Mouse (Mus musculus) left cerebral cortex, postnatal 36 days (tissue): Measurements from ENCODE around the gene Igf1r. TPM values are rescaled to one million over a fixed set of nuclear protein-coding genes. Genes with fewer than 3 reads are reported as not detected.

Experiments used
- DNase-seq, 2 experiments: peaks; one replicate each; pipeline ENCODE4 v3.0.0; 2021 to 2022; ENCODE audit warnings: low spot score in 2 of 2, mixed read lengths in 1 of 2
- intact Hi-C: fragments of 180-260 bp; cut with DNase I; formaldehyde crosslinking; loops from one replicate; pipeline ENCODE4 v1.15.1; 2025
- total RNA-seq, 2 experiments: library from RNA; stranded (reverse); gene quantifications; 2 replicates each; pipeline ENCODE4 v1.2.3; 2021

The Igf1r gene
- total RNA-seq, 2 experiments from 2014 or later: 38.4 to 62.0 TPM

DNA sequence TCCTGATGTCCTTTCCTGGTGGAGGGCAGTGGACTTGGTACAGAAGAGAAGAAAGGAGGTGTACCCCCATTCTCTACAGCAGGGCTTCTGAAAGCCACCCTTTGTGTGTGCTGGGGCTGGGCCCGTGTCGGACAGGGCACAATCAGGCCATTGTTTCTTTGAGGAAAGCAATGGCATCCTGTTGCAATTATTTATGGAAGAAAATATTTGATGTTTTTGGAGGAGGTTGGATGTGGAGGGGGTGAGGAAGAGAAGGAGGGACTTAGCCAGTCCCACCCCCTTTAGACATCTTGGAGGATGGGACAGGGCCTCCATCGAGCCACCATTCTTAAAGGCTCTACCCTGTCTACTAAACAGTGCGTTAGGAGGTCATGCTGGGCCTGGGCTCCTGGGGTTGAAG, 142.9 kb downstream of the Igf1r start:
- intact Hi-C loops: loop anchor here (5.0 kb wide), 1 partner anchor 43 kb away; no protein-coding TSS in a partner anchor

DNA sequence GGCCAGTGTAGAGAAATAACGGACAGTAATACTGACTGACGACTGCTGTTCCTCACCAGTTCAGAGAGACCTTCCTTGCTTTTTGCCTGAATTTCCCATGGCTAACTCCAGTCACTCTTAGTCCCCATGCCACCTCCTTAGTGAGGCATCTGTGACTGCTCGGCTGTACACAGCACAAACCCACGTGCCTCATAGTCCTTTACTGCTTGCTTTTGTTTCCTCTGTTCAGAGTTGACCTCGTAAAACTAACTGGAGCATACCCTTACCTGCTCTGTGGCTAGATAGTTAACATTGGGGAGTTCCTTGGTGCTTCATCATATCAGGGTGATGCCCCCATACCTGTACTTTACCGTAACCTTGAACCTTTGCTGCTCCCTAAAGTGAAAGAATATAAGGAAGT, 143.8 kb downstream of the Igf1r start:
- intact Hi-C loops: loop anchor here (5.0 kb wide), 1 partner anchor 44 kb away; no protein-coding TSS in a partner anchor
- no peak for DNase-seq

More for the DNA sequence above, 142.9 kb downstream of the Igf1r start:
- no peak for DNase-seq

DNA sequence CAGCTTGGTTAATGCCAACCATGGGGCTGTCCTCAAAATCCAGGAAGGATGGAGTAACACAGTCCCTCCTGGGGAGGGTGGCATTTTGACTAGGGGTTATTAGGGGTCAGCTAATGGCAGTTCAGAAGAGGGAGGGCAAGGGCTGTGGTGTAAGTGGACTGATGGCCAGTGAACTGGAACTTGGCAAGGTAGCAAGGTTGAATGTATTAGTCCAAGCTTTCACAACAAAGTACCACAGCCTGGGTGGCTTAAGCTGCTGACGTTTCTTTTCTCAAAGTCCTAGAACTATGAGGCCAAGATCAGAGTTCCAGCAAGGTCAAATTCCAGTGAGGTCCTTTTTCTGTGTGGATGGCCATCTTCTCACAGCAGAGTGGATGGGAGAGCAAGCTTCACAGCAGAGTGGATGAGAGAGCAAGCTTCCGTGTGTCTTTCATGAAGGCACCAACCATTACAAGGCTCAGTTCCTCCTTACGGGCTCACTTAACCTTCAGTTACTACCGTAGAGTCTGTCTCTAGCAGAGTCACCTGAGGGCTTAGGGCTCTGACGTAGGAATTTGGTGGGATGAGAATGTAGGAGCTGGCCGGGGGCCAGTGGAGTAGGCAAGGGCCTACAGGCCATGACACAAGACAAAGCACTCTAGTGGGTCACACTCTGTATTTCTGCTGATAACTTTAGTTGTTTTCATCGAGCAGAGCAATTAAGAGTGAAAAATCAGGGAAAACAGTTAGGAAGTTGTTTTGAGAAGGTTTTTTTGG, 144.6 kb downstream of the Igf1r start:
- intact Hi-C loops: loop anchor here (5.0 kb wide), 1 partner anchor 45 kb away; no protein-coding TSS in a partner anchor

DNA sequence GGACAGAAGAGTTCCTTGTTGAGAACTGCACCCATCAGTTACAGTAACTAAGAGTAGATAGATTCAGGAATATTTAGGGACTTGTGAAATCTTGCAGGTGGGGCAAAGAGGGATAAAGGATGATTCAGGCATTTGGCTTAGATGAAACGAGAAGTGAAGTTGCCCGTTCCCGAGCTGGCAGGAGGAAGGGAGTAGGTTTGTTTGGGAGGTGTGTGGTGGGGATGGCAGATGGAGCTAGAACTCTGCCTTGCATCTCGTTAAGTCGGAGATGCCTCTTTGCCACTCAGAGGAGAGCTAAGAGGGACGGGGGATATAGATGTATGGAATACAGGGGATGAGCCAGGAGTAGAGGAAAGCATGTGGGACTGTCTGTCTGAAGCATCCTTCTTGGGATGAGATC, 145.5 kb downstream of the Igf1r start:
- peak; percentile 57 to 76 for DNase-seq
- intact Hi-C loops: loop anchor here (5.0 kb wide), 1 partner anchor 46 kb away; no protein-coding TSS in a partner anchor

More for the DNA sequence above, 144.6 kb downstream of the Igf1r start:
- DNase-seq: no peak

DNA sequence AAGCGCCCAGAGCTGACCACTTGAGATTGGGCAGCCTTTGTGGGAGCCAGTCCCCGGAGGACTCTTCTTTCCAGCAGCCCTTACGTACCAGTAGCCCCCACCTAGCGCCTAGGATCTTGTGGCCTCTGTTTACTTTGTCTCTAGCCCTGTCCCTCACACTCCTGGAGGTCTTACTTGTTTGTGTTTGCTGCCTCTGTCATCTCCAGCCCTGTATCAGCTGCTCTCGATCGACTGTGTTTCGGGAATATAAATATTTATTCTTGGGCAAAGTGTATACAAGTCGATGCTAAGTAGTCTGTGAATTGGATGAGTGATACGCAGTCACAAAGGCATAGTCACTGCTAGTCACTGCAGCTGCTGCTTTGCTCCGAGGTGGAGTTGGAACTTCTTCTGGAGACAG, 147.8 kb downstream of the Igf1r start:
- intact Hi-C loops: no loop called here
- DNase-seq: no peak

DNA sequence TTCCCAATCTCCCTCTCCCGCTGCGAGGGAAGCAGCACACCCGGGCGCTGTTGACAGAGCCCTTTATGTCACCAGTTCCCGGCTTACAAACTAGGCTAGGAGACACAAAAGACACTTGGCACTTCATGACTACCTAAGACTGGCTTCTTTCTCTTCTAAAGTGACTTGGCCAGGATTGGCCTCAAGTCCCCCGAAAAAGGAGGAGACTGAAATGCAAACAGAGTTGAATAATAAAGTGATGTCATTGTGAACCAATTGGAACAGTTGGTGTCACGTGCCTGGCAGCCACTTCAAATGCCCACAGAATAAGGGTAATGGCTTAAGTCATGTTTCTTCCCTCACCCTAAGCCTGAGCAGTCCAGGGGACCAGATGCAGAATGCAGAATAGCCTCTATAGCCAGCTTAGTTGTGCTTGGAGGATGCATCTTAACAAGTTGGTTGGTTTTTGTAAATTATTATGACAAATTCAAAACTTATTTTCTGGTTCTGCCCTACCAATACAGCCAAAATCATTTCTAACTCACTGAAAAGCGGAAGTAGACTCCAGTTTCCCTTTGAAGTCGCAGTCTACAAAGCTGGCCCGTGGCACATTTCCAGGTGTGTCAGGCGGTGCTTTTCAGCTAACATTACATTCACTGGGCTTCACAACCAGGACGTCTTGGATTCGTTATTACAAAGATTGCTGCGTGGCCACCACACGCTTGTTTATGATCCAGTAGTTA, 150.0 kb downstream of the Igf1r start:
- DNase-seq: no peak
- intact Hi-C loops: no loop called here

DNA sequence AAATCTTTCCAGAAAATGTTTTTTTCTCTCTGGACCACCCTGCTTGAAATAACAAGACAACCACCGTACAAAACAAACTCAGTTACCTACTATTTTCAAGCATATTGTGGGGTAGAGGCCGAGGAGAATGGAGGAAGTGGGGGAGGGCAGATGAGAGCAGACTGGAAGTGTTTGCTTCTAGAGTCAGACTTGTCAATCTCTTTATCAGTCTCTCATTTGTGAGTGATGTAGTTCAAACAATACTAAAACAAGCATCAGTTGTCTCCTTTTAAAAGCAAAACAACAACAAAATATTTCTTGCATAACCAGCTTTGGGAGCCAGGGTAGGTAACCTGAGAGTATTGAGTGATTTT, 150.5 kb downstream of the Igf1r start:
- intact Hi-C loops: no loop called here
- no peak for DNase-seq

DNA sequence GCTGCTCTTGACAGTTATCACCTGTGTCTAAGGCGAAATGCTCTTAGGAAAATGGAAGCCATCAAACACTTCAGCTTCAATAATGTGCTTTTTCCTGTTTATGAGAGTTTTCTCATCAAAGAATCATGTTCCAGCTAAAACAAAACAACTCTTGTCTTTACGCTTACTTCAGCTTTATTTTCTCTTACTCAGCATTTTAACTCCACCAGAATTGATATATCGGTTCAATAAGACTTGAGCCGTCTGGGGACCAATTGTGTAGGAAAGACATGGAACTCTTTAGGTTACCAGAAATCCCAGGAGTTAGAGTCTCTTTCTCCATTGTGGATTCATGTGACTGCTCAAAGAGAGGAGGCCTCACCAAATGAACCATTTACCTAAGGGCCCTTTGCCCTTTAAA, 158.9 kb downstream of the Igf1r start:
- intact Hi-C loops: no loop called here
- no peak for DNase-seq

DNA sequence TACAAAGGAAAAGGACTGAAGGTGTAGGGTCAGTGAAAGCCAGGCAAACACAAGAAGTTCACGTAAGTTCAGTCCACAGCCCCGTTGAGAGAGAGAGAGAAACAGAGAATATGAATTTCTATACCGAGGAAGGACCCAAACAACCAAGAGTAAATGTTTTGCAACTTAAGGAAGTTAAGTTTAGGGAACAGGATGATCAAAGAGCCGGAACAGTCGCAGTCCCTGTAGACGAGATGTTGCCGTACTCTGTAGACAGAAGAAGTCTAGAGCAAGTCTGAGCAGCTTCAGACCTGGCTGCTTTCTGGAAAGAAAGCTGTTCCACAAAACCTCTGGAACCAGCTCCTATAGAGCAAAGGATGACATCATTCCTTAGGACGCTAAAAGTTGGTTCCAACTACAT, 160.0 kb downstream of the Igf1r start:
- DNase-seq: no peak
- intact Hi-C loops: no loop called here

DNA sequence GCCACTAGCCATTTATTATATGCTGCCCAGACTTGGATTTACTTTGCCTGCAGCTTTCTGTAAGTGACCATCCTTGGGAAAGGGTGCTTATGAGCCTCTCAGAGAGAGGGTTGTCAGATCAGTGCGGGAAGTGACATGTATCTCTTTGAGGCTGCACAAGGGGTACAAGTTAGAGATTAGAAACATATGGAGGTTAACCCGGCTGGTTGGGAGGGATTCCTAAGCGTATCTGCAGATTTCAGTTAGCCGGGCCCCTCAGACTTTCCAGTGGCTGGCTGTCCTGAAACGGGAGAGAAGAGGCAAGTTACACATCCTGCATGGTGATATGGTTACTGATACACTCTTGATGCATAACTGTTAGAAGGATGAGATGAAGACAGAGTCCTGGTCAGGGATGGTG, 161.7 kb downstream of the Igf1r start:
- DNase-seq: no peak
- intact Hi-C loops: no loop called here

DNA sequence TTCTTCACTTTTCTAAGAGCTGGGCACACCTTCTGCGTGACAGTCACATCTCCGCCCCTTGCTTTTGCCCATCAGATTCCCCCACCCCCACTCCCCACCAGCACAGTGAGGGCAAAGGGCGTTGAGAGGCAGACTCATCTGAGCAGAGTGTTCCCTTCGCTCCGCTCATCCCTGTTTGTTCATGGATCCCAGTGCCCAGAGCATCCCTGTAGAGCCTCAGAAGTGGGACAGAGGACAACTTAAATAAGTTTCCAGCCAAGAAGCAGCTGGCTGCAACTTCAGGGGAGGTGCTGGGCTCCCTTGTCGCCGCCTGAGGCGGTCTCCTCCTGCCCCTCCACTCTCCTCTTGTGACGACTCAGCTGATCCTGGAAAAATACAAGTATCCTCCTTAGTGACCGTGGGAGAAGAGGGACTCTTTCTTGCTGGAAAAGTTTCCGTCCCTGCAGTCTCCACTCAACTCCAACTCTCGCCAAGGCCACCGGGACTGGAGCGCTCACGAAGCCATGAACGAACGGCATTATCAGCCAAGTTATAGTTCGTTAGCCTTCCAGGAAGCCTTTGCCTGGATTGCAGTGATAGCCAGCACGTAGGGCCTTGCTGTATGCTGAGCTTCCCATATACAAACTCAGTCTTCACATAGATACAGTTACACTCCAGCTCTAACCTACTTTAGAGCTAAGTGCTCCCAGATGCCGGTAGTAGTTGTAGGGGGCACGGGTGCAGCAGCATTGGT, 162.5 kb downstream of the Igf1r start:
- intact Hi-C loops: no loop called here
- no peak for DNase-seq

DNA sequence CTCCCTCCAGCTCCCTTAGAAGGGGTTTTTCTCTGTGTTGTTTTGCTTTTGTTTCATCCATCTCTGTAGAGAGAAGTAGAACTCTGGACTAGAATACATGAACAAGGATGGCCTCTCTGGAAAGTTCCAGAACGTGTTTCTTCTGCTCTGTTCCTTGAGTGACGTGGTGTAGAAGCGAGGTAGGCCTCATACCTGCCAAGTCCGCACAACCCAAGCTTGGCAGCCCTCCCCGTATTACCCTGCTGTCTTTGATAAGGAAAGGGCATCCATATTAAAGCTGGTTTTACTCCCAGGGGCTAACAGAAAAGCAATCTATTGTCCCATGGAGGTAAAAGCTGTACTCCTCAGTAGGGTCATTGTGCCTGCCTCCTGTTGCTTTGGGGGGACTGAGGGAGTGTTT, 164.9 kb downstream of the Igf1r start:
- intact Hi-C loops: no loop called here

DNA sequence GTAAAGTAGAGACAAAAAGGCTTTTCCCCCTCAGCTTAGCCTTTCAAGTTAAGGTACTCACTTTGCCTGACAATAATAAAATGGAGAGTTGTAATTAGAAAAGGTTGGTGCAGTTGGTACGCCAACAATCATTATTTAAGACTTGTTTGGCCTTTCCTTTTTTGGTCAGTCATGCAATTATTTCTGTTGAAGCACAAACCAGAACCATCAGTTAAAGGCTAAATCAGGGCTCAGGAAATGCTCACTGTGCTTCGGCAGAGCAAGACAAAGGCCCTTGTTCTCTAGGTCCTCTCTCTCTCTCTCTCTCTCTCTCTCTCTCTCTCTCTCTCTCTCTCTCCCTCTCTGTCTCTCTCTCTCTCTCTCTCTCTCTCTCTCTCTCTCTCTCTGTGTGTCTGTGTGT, 165.4 kb downstream of the Igf1r start:
- intact Hi-C loops: no loop called here
- DNase-seq: no peak

More for the DNA sequence above, 164.9 kb downstream of the Igf1r start:
- DNase-seq: no peak

DNA sequence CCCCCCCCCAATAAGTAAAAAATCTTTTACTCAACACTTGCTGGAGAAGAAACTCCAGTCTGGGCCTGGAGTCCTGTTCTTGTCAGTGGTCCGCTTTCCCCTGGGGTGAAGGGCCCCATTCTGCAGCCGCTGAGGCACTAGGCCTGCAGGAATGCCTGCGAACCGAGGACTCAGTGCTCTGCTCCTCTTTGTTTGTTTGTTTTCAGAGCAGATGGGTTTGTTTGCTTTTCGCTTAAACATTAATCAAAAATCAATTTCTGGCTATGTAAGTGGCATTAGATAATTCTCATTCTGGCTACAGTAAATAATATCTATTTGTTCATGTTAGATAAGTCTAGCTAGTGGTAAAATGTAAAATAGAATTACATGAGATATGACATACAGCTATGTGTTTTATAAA, 167.0 kb downstream of the Igf1r start:
- intact Hi-C loops: loop anchor here (5.0 kb wide), 1 partner anchor 32 kb away; no protein-coding TSS in a partner anchor
- no peak for DNase-seq

DNA sequence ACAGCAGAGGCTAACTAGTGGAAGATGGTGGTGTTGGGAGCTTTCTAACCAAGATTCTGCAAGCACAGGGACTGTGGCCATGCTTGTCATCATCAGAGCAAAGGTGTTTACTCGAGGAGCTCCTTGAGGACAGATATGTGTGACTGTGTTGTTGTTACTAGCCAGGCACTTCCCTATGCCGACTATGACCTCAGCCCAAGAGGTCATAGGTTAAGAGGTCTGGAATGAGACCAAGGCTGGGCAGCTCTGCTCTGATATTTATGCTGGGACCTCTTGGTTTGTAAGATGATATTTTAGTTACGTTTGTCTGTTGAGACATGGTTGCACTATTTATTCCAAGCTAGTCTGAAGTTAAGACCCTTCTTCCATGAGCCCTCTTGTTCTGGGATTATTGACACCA, 169.8 kb downstream of the Igf1r start:
- intact Hi-C loops: loop anchor here (5.0 kb wide), 1 partner anchor 35 kb away; no protein-coding TSS in a partner anchor
- DNase-seq: no peak

DNA sequence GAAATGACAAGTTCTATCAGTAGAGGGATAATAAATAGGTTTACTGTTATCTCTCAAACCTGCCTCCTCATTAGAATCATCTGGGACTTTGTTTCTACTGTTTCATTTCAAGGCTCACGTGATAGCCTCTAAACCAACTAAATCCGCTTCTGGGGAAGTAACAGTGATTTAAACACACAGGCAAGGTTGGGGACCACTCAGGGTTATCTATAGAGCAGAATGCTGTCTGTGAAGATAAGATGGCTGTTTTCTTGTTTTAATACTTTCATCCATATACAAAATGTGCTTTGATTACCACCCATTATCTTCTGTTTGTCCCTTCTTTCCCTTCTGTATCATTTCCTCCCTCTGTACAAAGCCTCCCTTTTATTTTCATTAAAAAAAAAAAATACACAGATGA, 172.7 kb downstream of the Igf1r start:
- no peak for DNase-seq
- intact Hi-C loops: loop anchor here (5.0 kb wide), 2 partner anchors 323 to 338 kb away; no protein-coding TSS in a partner anchor

DNA sequence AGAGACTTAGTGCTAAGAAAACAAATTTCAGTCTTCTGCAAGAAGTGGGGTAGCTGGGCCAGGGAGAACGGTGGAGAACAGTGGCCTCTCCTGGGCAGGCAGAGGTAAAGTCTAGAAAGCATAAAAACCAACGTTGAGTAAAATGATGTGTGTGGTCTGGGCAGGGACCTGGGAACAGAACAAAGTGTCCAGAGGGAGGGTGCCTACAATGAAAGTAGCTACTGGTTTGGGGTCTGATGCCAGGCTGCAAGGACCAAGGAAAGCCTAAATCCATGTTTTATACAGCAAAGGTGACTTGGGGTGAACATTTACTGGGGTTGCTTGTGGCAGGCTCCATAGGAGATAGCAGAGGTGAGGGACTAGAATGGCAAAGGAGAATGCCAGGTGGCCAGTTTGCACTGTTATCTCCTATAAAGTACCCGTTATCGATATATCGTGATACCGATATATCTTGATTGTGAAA, 175.2 kb downstream of the Igf1r start:
- DNase-seq: peak; percentile 49 to 56
- intact Hi-C loops: loop anchor here (5.0 kb wide), 2 partner anchors 326 to 341 kb away; no protein-coding TSS in a partner anchor

DNA sequence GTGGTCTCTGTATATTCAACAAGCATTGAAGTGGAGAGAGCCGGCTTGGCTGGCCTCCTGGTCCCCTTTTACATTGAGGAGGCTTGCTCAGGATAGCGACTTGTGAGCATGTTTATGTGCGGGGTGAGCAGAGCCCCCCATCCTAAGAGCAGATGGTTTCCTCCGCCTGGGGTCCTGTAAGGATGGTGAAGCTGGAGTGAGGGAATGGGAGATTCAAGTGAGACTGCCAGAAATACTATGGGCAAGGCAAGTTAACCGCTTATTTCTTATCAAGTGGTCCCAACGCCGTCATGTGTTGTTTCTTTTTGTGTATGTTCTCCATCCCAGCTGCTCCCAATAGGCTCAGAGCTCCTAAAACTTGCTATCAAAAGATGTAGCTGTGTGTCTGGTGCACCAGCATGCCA, 175.6 kb downstream of the Igf1r start:
- no peak for DNase-seq
- intact Hi-C loops: loop anchor here (5.0 kb wide), 2 partner anchors 326 to 341 kb away; no protein-coding TSS in a partner anchor

DNA sequence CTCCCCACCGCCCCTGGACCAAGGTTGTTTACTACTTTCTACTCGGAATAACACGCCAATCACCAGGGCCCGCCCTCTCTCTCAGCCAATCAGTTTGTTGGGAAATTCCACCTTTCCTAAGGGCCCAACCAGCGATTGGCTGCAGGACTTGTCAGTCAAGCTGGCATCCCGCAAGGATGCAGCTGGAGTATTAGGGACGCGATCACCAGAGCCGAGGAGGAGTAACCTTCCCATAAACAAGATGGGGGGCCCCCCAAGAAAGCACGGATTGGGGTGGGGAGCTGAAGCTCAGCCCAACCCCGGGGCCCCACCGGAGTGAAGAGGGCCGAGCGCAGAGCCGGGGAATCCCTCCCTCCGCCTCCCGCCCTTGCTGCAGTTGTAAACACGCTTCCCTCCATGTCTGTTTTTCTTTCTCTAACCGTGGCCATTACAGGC, 176.5 kb downstream of the Igf1r start:
- intact Hi-C loops: loop anchor here (1.0 to 5.0 kb wide), 3 partner anchors 178 to 342 kb away; no protein-coding TSS in a partner anchor
- peak; percentile 98 to 99 for DNase-seq
